Mouse (Mus musculus) urinary bladder, postnatal 36 days (tissue): ENCODE results near the gene Nop9.

ENCODE experiments used
- DNase-seq, 2 experiments: peaks; one replicate each; pipeline ENCODE4 v3.0.0; 2022; ENCODE audit warnings: low spot score in 2 of 2, mixed read lengths in 1 of 2

The Nop9 gene

GRCm38 (mm10) chr14:55769087-55769703 is 23.7 kb downstream of the Nop9 start:
- DNase-seq: no peak

GRCm38 (mm10) chr14:55776711-55777110 is 31.2 kb downstream of the Nop9 start:
- DNase-seq: no peak

GRCm38 (mm10) chr14:55777176-55777575 is 31.7 kb downstream of the Nop9 start:
- DNase-seq: no peak

- DNase-seq: no peak
Observed at GRCm38 (mm10) chr14:55777806-55778205, 32.3 kb downstream of the Nop9 start.

GRCm38 (mm10) chr14:55778686-55779085 is 33.2 kb downstream of the Nop9 start:
- peak in 1 of 2 experiments; percentile 1 for DNase-seq

- DNase-seq: peak in 1 of 2 experiments; percentile 0
Observed at GRCm38 (mm10) chr14:55779656-55780055, 34.2 kb downstream of the Nop9 start.

GRCm38 (mm10) chr14:55780736-55781135 is 35.2 kb downstream of the Nop9 start:
- peak in 1 of 2 experiments; percentile 1 for DNase-seq

- DNase-seq: peak in 1 of 2 experiments; percentile 64
Observed at GRCm38 (mm10) chr14:55781310-55781709, 35.8 kb downstream of the Nop9 start.

GRCm38 (mm10) chr14:55782361-55782960 is 37.0 kb downstream of the Nop9 start:
- peak in 1 of 2 experiments; percentile 1 for DNase-seq

GRCm38 (mm10) chr14:55783171-55783957 is 37.9 kb downstream of the Nop9 start:
- peak; percentile 2 to 7 for DNase-seq

GRCm38 (mm10) chr14:55783958-55784235 is 38.4 kb downstream of the Nop9 start, which contains the start of gene Adcy4:
Adcy4 (minus strand) TSS chr14:55784095.
- peak in 1 of 2 experiments; percentile 2 for DNase-seq

- DNase-seq: peak; percentile 0
Observed at GRCm38 (mm10) chr14:55785195-55785594, 39.7 kb downstream of the Nop9 start.

- peak in 1 of 2 experiments; percentile 0 for DNase-seq
Observed at GRCm38 (mm10) chr14:55787731-55788130, 42.2 kb downstream of the Nop9 start.

GRCm38 (mm10) chr14:55788256-55789050 is 43.0 kb downstream of the Nop9 start, which contains the start of gene Ripk3:
Ripk3 (minus strand) TSS chr14:55788865.
- DNase-seq: peak; percentile 34 to 64

GRCm38 (mm10) chr14:55793461-55793860 is 48.0 kb downstream of the Nop9 start:
- DNase-seq: no peak

- peak in 1 of 2 experiments; percentile 0 for DNase-seq
Observed at GRCm38 (mm10) chr14:55793946-55794345, 48.5 kb downstream of the Nop9 start.

GRCm38 (mm10) chr14:55795380-55796163 is 50.1 kb downstream of the Nop9 start:
- DNase-seq: peak in 1 of 2 experiments; percentile 4
